Mouse (Mus musculus): ENCODE data around the gene Mapk10. TPM values are rescaled to one million over a fixed set of nuclear protein-coding genes. Genes with fewer than 3 reads are reported as not detected.

Mapk10 gene
- 0.19 and 1.1 TPM in 2 replicates for polyA plus RNA-seq (2012; rRNA removed; ENCODE audit: low replicate concordance)

DNA sequence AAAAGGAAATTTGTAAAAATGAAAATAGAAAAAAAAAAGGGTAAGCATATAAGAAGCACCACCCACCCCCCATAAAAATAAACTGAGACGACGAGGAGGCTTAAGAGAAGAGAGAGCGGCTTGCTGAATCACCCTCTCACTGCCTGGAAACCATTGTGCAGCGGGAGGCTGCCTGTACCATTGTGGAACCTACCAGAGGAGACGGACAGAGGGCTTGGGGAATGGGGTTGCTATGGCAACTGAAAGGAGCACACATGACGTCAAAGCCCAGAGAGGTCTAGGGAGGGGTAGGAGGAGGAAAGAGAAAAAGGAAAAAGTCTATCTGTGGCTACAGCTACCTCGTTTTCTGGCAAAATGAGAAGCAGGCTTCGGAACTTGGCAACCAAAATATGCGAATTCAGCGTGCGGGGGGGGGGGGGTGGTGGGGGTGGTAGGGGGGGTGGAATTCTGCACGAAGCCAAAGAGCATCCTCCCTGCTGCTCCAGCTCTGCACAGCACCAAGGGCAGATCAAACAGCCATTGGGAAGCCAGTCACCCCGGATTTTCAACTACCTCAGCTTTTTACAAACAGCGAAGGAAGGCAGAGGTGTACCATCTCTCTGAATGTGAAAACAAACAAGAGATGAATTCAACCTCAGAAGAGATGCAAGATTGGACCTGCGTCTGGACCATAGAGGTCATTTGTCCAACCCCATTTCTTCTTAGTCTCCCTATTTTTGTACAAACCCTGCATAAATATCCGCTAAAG is at the start of gene Mapk10:
Gene Mapk10 (minus strand): TSS at position 234 of the 748 bp plus-strand sequence.

Other genes with a start within 250 kb of the Mapk10 start
- 0.68 and 1.5 TPM in 2 replicates for gene Ptpn13, start 213.9 kb upstream of the Mapk10 start, polyA plus RNA-seq (2012; rRNA removed; ENCODE audit: low replicate concordance)